Mouse (Mus musculus): ENCODE data around the gene Capn11.

Gene Capn11

DNA sequence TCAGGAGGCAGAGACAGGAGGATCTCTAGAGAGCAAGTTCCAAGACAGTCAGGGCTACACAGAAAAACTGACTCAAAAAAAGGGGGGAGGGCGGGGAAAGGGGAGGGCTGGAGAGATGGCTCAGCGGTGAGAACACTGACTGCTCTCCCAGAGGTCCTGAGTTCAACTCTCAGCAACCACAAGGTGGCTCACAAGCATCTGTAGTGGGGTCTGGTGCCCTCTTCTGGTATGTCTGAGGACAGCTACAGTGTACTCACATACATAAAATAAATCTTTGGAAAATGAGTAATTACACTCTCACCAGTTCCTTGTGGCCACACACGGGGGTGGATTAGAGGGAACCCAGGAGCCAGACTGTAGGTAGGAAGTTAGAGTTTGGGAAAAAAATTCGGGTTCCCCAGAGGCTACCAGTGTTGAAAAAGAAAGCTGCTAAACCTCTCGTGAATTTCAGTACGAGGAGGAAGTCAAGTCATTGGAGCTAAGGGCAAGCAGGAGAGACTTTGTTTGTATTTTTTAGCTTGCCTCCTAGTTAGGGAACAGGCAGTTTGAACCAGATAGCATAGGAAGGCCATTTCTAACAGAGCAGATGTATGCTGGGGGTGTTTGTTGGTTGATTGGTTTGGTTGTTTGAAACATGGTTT is 76.3 kb downstream of the Capn11 start:
- ATAC-seq (ENCODE audit: low TSS enrichment) = no peak

DNA sequence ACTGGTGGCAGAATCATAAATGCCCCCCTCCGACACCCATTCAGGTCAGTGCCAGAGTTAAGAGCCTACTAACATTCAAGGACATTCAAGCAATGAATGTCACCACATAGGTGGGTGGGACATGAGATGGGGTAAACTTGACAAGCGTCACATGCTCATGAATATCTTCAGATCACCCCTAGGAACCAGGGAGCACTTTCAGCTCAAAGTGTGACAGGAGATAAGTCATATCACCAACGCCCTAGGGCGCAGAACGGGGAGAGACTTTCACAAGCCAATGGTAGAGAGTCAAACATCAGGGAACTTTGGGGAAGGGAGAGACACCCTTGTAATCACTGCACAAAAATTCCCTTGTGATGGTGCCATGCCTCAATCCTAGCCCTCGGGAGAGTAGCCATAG is 76.9 kb downstream of the Capn11 start:
- ATAC-seq (ENCODE audit: low TSS enrichment) = no peak

DNA sequence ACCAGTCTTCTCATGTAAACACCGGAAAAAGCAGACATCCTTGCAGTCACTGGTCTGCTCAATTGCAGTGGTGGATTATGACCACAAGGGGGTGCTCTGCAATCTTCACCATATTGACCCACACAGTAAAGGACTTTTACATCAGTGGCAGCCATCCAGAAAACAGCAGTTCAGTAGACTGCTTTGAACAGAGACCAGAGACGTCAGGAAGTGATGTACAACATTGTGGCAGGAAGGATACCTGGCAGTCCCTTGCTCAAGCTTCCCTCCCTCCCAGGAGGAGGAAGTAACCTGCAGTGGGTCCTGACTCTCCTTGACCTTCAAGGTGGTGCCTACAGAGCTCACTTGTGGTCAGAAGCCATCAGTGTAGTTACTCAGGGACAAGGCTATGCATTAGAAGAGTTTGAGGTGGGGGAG is 77.5 kb downstream of the Capn11 start:
- ATAC-seq (ENCODE audit: low TSS enrichment) = no peak

DNA sequence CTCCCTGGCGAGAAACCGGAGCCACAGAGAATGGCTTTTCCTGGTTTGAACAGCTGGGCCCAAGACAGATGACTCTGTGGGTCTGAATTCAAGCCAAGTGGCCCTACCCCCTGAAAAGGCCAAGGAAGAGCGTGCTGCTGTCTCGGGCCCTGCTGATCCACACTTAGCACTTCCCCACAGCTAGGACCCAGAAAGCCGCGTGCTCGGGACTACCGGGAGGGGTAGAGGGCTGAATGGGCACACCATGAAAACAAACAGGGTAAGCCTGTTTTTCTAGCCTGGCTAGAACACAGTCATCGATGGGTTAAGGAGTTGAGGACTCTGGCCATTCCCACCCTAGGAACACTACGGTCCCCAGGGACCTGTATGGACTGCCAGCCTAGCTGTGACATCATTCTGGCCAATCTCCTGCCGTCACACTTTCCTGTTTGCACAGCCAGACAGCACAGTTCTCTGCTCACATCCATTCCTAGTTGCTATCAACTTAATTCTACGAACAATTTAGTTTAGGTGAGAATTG is 78.1 kb downstream of the Capn11 start:
- no peak for ATAC-seq (ENCODE audit: low TSS enrichment)
